Mouse (Mus musculus) CH12.LX (cell line): ENCODE data around the gene Col23a1. TPM values are rescaled to one million over a fixed set of nuclear protein-coding genes. Genes with fewer than 3 reads are reported as not detected.
A peak's percentile ranks its signal among the peaks of the same experiment; 100 is the strongest.

Experiments used
- DNase-seq: peaks from one replicate; pipeline ENCODE4 v3.0.0-alpha.2; 2013; ENCODE audit errors: extremely low read depth
- H3K27ac ChIP-seq: 2 replicates; pipeline ENCODE4 v1.5.1; 2012; ENCODE audit warnings: low read depth, mild to moderate bottlenecking, control low read depth, moderate library complexity; ENCODE audit not compliant: insufficient read depth
- H3K27me3 ChIP-seq: replicated peaks from 2 replicates; pipeline ENCODE3; 2012; ENCODE audit warnings: inconsistent platforms
- H3K36me3 ChIP-seq, 2 experiments: replicated peaks in 1 of 2; 2 replicates each; pipeline versions ENCODE3 to v1.6.1; 2012; ENCODE audit warnings: inconsistent platforms in 1 of 2, low read length in 1 of 2, mild to moderate bottlenecking in 1 of 2, mixed read lengths in 1 of 2, moderate library complexity in 1 of 2; ENCODE audit not compliant: control insufficient read depth in 1 of 2, insufficient read depth in 1 of 2
- H3K4me1 ChIP-seq, 2 experiments: 2 replicates each; pipeline ENCODE4 v1.6.1; 2012; ENCODE audit warnings: inconsistent platforms in 1 of 2, moderate library complexity in 1 of 2; ENCODE audit not compliant: insufficient read depth in 2 of 2, control insufficient read depth in 1 of 2
- H3K4me2 ChIP-seq: 2 replicates; pipeline ENCODE4 v1.6.1; 2012; ENCODE audit warnings: low read depth, mild to moderate bottlenecking, control low read depth; ENCODE audit not compliant: poor library complexity, insufficient read depth, severe bottlenecking
- H3K4me3 ChIP-seq, 3 experiments: fragments of 150-350 bp in 1 of 3; sonication (generic) in 1 of 3; replicated peaks in 1 of 3; 2 replicates each; pipeline versions ENCODE3 to v1.5.1; 2011 to 2012; ENCODE audit warnings: low read depth in 2 of 3, low read length in 2 of 3, mild to moderate bottlenecking in 2 of 3, moderate library complexity in 2 of 3, control low read depth in 1 of 3, improper control_type of control experiment in 1 of 3, inconsistent platforms in 1 of 3, mixed read lengths in 1 of 3; ENCODE audit not compliant: poor library complexity in 1 of 3
- H3K79me2 ChIP-seq: replicated peaks from 2 replicates; pipeline ENCODE4 v1.6.1; 2012; ENCODE audit warnings: mild to moderate bottlenecking, moderate library complexity; ENCODE audit not compliant: control insufficient read depth, poor library complexity, insufficient read depth, severe bottlenecking; ENCODE audit errors: extremely low read depth
- H3K9ac ChIP-seq: 2 replicates; pipeline ENCODE4 v1.6.1; 2012; ENCODE audit warnings: low read depth, mild to moderate bottlenecking, control low read depth, moderate library complexity; ENCODE audit not compliant: insufficient read depth
- H3K9me3 ChIP-seq: replicated peaks from 2 replicates; pipeline ENCODE3; 2012; ENCODE audit warnings: low read length, inconsistent platforms, mixed read lengths
- BHLHE40 ChIP-seq: IDR thresholded peaks from 2 replicates; pipeline ENCODE4 v1.6.1; 2011; ENCODE audit warnings: mild to moderate bottlenecking, low read depth, low read length, improper control_type of control experiment
- CHD1 ChIP-seq: IDR thresholded peaks from 2 replicates; pipeline ENCODE4 v1.6.1; 2012; ENCODE audit warnings: low read depth, low read length, improper control_type of control experiment, inconsistent platforms
- CHD2 ChIP-seq: IDR thresholded peaks from 2 replicates; pipeline ENCODE4 v1.6.1; 2011; ENCODE audit warnings: low read length, improper control_type of control experiment
- CTCF ChIP-seq, 2 experiments: IDR thresholded peaks in 1 of 2; conservative IDR thresholded peaks in 1 of 2; 2 replicates each; pipeline ENCODE4 v1.5.1; 2011 to 2012; ENCODE audit warnings: low read depth in 2 of 2, low read length in 2 of 2, improper control_type of control experiment in 1 of 2, inconsistent platforms in 1 of 2, mild to moderate bottlenecking in 1 of 2, moderate library complexity in 1 of 2
- E2F4 ChIP-seq: IDR thresholded peaks from 2 replicates; pipeline ENCODE4 v1.6.1; 2011; ENCODE audit warnings: low read depth, low read length, improper control_type of control experiment; ENCODE audit not compliant: insufficient replicate concordance
- ELF1 ChIP-seq: IDR thresholded peaks from 2 replicates; pipeline ENCODE4 v1.6.1; 2014; ENCODE audit warnings: low read depth, mild to moderate bottlenecking, inconsistent platforms, low read length, improper control_type of control experiment
- IRF4 ChIP-seq: IDR thresholded peaks from 2 replicates; pipeline ENCODE4 v1.6.1; 2014; ENCODE audit warnings: low read depth, mild to moderate bottlenecking, inconsistent platforms, low read length, improper control_type of control experiment
- JUND ChIP-seq: conservative IDR thresholded peaks from 2 replicates; pipeline ENCODE4 v1.6.1; 2011; ENCODE audit warnings: low read depth, low read length, improper control_type of control experiment
- MAFK ChIP-seq: IDR thresholded peaks from 2 replicates; pipeline ENCODE4 v1.6.1; 2011; ENCODE audit warnings: low read length, improper control_type of control experiment; ENCODE audit not compliant: insufficient replicate concordance
- MAZ ChIP-seq: IDR thresholded peaks from 2 replicates; pipeline ENCODE4 v1.6.1; 2012; ENCODE audit warnings: low read depth, mild to moderate bottlenecking, inconsistent platforms, low read length, improper control_type of control experiment, moderate library complexity
- MEF2A ChIP-seq: IDR thresholded peaks from 2 replicates; pipeline ENCODE4 v1.6.1; 2014; ENCODE audit warnings: low read depth, mild to moderate bottlenecking, inconsistent platforms, low read length, improper control_type of control experiment, borderline replicate concordance
- MXI1 ChIP-seq: IDR thresholded peaks from 2 replicates; pipeline ENCODE4 v1.6.1; 2011; ENCODE audit warnings: mild to moderate bottlenecking, low read depth, low read length, improper control_type of control experiment
- MYC ChIP-seq: IDR thresholded peaks from 2 replicates; pipeline ENCODE4 v1.6.1; 2011; ENCODE audit warnings: low read depth, mild to moderate bottlenecking, improper control_type of control experiment, low read length
- NELFE ChIP-seq: IDR thresholded peaks from 2 replicates; pipeline ENCODE4 v1.6.1; 2011; ENCODE audit warnings: low read depth, low read length, improper control_type of control experiment
- RAD21 ChIP-seq: IDR thresholded peaks from 2 replicates; pipeline ENCODE4 v1.6.1; 2011; ENCODE audit warnings: low read depth, mild to moderate bottlenecking, low read length, improper control_type of control experiment, moderate library complexity
- RCOR1 ChIP-seq: conservative IDR thresholded peaks from 2 replicates; pipeline ENCODE4 v1.6.1; 2012; ENCODE audit warnings: low read depth, mild to moderate bottlenecking, inconsistent platforms, low read length, improper control_type of control experiment
- SMC3 ChIP-seq: IDR thresholded peaks from 2 replicates; pipeline ENCODE4 v1.6.1; 2011; ENCODE audit warnings: low read depth, low read length, improper control_type of control experiment
- TBP ChIP-seq: conservative IDR thresholded peaks from 2 replicates; pipeline ENCODE4 v1.6.1; 2011; ENCODE audit warnings: low read depth, low read length, improper control_type of control experiment
- TCF12 ChIP-seq: IDR thresholded peaks from 2 replicates; pipeline ENCODE4 v1.6.1; 2014; ENCODE audit warnings: low read depth, mild to moderate bottlenecking, inconsistent platforms, low read length, improper control_type of control experiment
- UBTF ChIP-seq: IDR thresholded peaks from 2 replicates; pipeline ENCODE4 v1.6.1; 2012; ENCODE audit warnings: low read depth, mild to moderate bottlenecking, inconsistent platforms, low read length, improper control_type of control experiment, moderate library complexity
- USF2 ChIP-seq: conservative IDR thresholded peaks from 2 replicates; pipeline ENCODE4 v1.6.1; 2011; ENCODE audit warnings: low read depth, low read length, improper control_type of control experiment
- ZC3H11A ChIP-seq: IDR thresholded peaks from 2 replicates; pipeline ENCODE4 v1.6.1; 2012; ENCODE audit warnings: low read depth, mild to moderate bottlenecking, inconsistent platforms, low read length, improper control_type of control experiment
- ZKSCAN1 ChIP-seq: IDR thresholded peaks from 2 replicates; pipeline ENCODE4 v1.6.1; 2012; ENCODE audit warnings: low read depth, inconsistent platforms, low read length, improper control_type of control experiment, borderline replicate concordance
- ZMIZ1 ChIP-seq: IDR thresholded peaks from 2 replicates; pipeline ENCODE4 v1.6.1; 2012; ENCODE audit warnings: low read depth, mild to moderate bottlenecking, inconsistent platforms, low read length, improper control_type of control experiment
- dilution Hi-C: fragments of 300-500 bp; cut with MboI; formaldehyde crosslinking; loops from 2 replicates; pipeline ENCODE4 v1.14.3; 2020; ENCODE audit warnings: low sequenced_read_pairs; ENCODE audit not compliant: extremely low pct_unique_long_range_greater_than_20kb, extremely low pct_ligation_motif_present
- in situ Hi-C: fragments of 300-500 bp; cut with MboI; formaldehyde crosslinking; loops from 3 replicates; pipeline ENCODE4 v1.14.3; 2019; ENCODE audit warnings: low sequenced_read_pairs, low pct_ligation_motif_present, low pct_unique_long_range_greater_than_20kb, mixed read lengths
- polyA plus RNA-seq: library from polyadenylated mRNA; unstranded; fragments of >175 nt; gene quantifications from 2 replicates; pipeline ENCODE4 v1.2.1, GENCODE M21; 2012; ENCODE audit warnings: low read depth; ENCODE audit not compliant: insufficient read length
- total RNA-seq, 2 experiments: library from RNA; depleted of rRNA; stranded (reverse); fragments of 300-350 nt in 1 of 2; fragments of >200 nt in 1 of 2; gene quantifications; 2 replicates each; pipeline ENCODE4 v1.2.3; 2012 to 2014

Col23a1 gene
- total and polyA plus RNA-seq, 3 experiments = 0.04 to 0.20 (median 0.08) TPM

DNA sequence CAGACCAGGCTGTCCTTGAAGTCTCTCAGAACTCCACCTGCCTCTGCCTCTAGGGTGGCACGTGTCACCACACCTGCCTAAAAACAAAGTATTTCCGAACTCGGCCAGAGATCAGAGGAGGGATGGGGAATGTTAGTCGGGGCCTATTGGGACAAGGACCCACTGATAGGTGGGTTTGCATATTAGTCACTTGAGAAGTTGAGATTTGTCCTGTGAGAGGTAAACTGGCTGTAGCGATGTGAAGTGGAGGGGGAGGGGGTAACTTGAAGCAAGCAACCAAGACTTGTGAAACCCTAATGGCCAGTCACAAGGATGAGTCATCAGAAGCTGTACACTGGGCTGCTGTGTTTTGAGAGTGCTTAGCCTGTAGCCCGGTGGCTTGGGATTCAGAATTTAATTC lies 25.4 kb upstream of the Col23a1 start (continued):
- TF ChIP-seq NELFE = no peak
- no peak for TF ChIP-seq CHD1
- TF ChIP-seq MYC = peak; percentile 97
- TF ChIP-seq MAFK = peak; percentile 64; the same call in 1 of the 2 replicates
- TF ChIP-seq ELF1 = no peak
- no peak for TF ChIP-seq RCOR1
- peak; percentile 91 for TF ChIP-seq JUND
- TF ChIP-seq ZC3H11A = no peak
- peak; percentile 53 for TF ChIP-seq TBP
- peak; percentile 79 for TF ChIP-seq IRF4
- no peak for TF ChIP-seq MAZ
- no peak for TF ChIP-seq SMC3

DNA sequence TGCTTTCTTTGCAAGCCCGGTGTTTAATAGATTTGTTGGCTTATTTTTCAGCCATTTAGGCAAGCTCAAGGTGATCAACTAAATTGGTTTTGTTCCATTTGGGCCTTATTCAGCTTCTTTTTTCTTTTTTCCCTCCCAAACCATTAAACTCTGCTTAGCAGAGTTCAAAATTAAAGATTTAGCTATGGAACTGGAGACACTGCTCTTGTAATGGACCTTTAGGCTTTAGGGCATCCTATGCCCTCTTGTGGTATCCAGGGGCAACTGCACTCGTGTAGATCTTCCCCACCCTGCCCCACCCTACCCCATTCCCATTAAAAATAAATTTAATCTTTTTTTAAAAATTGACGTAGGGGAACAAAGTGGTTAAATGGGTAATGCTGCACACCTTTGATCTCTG lies 24.4 kb upstream of the Col23a1 start:
- Histone ChIP-seq H3K4me1 (peaks cover 0 to 31% of the 10 kb centered on the region in 2 experiments; a peak in 3 of 4 replicates), H3K27me3 (peaks cover 6% of the 10 kb centered on the region), H3K79me2 (peaks cover 60% of the 10 kb centered on the region), H3K9ac (peak overlapping the region; percentile 96), H3K4me3 (peak overlapping the region; percentile 54 to 94 (median 93)), H3K4me2 (peak overlapping the region; percentile 100), H3K27ac (peak overlapping the region; percentile 75; the same call in 1 of the 2 replicates), H3K36me3 (peaks cover 13 to 43% of the 10 kb centered on the region in 2 experiments)
- dilution Hi-C loops (no loop called here), in situ Hi-C loops (loop anchor here (25.0 kb wide), 1 partner anchor 447 kb away; no protein-coding TSS in a partner anchor)
- TF ChIP-seq MXI1 (peak; percentile 50; the same call in 1 of the 2 replicates), ZKSCAN1 (no peak), CHD2 (no peak), BHLHE40 (peak; percentile 20; the same call in 1 of the 2 replicates), USF2 (no peak), CTCF (conservative IDR thresholded peaks at IDR 0.05 in 1 of 2, IDR thresholded peaks at IDR 0.05 in 1 of 2; ENCODE audit: low read depth in 2 of 2, low read length in 2 of 2) (peak; percentile 72 to 75), RAD21 (peak; percentile 51), SMC3 (peak; percentile 60)
- TF ChIP-seq, all 38 proteins: peak for 5
- DNase-seq = peak; percentile 47
- H3K9me3 ChIP-seq = no peaks in the 10 kb centered on the region

- no peak overlapping the region for H3K27ac ChIP-seq
- TF ChIP-seq TBP (no peak), ZMIZ1 (no peak), MEF2A (no peak), CTCF (conservative IDR thresholded peaks at IDR 0.05 in 1 of 2, IDR thresholded peaks at IDR 0.05 in 1 of 2; ENCODE audit: low read depth in 2 of 2, low read length in 2 of 2) (no peak), E2F4 (no peak), CHD2 (no peak), ELF1 (no peak), TCF12 (no peak), UBTF (no peak), MYC (no peak)
- dilution Hi-C loops (no loop called here), in situ Hi-C loops (loop anchor here (25.0 kb wide), 1 partner anchor 438 kb away; no protein-coding TSS in a partner anchor)
- no peaks in the 10 kb centered on the region for H3K27me3 ChIP-seq
- H3K79me2 ChIP-seq = peaks cover 25% of the 10 kb centered on the region
- H3K4me3 ChIP-seq = no peak overlapping the region
- peaks cover 62 to 91% of the 10 kb centered on the region in 2 experiments for H3K36me3 ChIP-seq
- no peaks in the 10 kb centered on the region for H3K9me3 ChIP-seq
- no peaks in the 10 kb centered on the region; a peak in 1 of 4 replicates for H3K4me1 ChIP-seq
- DNase-seq = no peak
- no peak overlapping the region for H3K4me2 ChIP-seq
- H3K9ac ChIP-seq = no peak overlapping the region
These were observed 15.3 kb upstream of the Col23a1 start for GRCm38 (mm10) chr11:51274418-51274817.
